Mouse (Mus musculus): ENCODE data around the gene Kyat3.

The Kyat3 gene

GRCm38 (mm10) chr3:142747673-142748072 is 46.8 kb downstream of the Kyat3 start:
- no peak for DNase-seq

GRCm38 (mm10) chr3:142749131-142749530 is 48.3 kb downstream of the Kyat3 start:
- DNase-seq: no peak

GRCm38 (mm10) chr3:142755132-142755867 is 54.4 kb downstream of the Kyat3 start:
- no peak for DNase-seq

- no peak for DNase-seq
Observed at GRCm38 (mm10) chr3:142757841-142758240, 57.0 kb downstream of the Kyat3 start.

- DNase-seq: no peak
Observed at GRCm38 (mm10) chr3:142758593-142758992, 57.7 kb downstream of the Kyat3 start.

- no peak for DNase-seq
Observed at GRCm38 (mm10) chr3:142760356-142760755, 59.5 kb downstream of the Kyat3 start.

GRCm38 (mm10) chr3:142764995-142765777 is 64.3 kb downstream of the Kyat3 start, which contains the start of gene Gtf2b:
TSS of gene Gtf2b (plus strand) at chr3:142765045.
- peak; percentile 91 to 93 for DNase-seq

GRCm38 (mm10) chr3:142765778-142766165 is 64.9 kb downstream of the Kyat3 start:
- DNase-seq: peak in 1 of 2 experiments; percentile 11

- DNase-seq: no peak
Observed at GRCm38 (mm10) chr3:142768498-142768897, 67.6 kb downstream of the Kyat3 start.

GRCm38 (mm10) chr3:142770518-142770917 is 69.7 kb downstream of the Kyat3 start:
- DNase-seq: no peak

GRCm38 (mm10) chr3:142773538-142774191 is 72.8 kb downstream of the Kyat3 start:
- no peak for DNase-seq

- DNase-seq: no peak
Observed at GRCm38 (mm10) chr3:142777227-142777626, 76.4 kb downstream of the Kyat3 start.

GRCm38 (mm10) chr3:142786423-142787072 is 85.7 kb downstream of the Kyat3 start:
- no peak for DNase-seq

- no peak for DNase-seq
Observed at GRCm38 (mm10) chr3:142795587-142795986, 94.7 kb downstream of the Kyat3 start.
